Mouse (Mus musculus) megakaryocyte, embryonic 14.5 days (primary cell): ENCODE data around the gene Gc.

ENCODE experiments used
- FLI1 ChIP-seq: IDR thresholded peaks from 2 replicates; pipeline ENCODE4 v1.6.1; 2012; ENCODE audit warnings: low read length, inconsistent platforms, mixed read lengths
- GATA1 ChIP-seq: IDR thresholded peaks from 3 replicates; pipeline ENCODE4 v1.6.1; 2012; ENCODE audit warnings: mixed read lengths, low read length, inconsistent platforms, borderline replicate concordance

GRCm38 (mm10) chr5:89461817-89462216 lies 4.1 kb upstream of the Gc start:
- no peak for TF ChIP-seq GATA1
- no peak for TF ChIP-seq FLI1
